Mouse (Mus musculus) MEL (cell line): ENCODE results near the gene Rbfox3. TPM values are rescaled to one million over a fixed set of nuclear protein-coding genes. Genes with fewer than 3 reads are reported as not detected.
A peak's percentile ranks its signal among the peaks of the same experiment; 100 is the strongest.

ENCODE experiments used
- DNase-seq: peaks from one replicate; pipeline ENCODE4 v3.0.0; 2011; ENCODE audit warnings: low read depth, low spot score
- H3K27ac ChIP-seq: 2 replicates; pipeline ENCODE4 v1.5.1; 2012; ENCODE audit warnings: low read depth, mild to moderate bottlenecking, control low read depth, low read length, moderate library complexity; ENCODE audit not compliant: control insufficient read depth
- H3K27me3 ChIP-seq, 2 experiments: fragments of 150-350 bp in 1 of 2; sonication (generic) in 1 of 2; 2 replicates each; pipeline ENCODE4 v1.6.1; 2012; ENCODE audit warnings: low read length in 2 of 2, mild to moderate bottlenecking in 2 of 2, improper control_type of control experiment in 1 of 2, moderate library complexity in 1 of 2; ENCODE audit not compliant: insufficient read depth in 2 of 2, control insufficient read depth in 1 of 2
- H3K36me3 ChIP-seq, 2 experiments: 2 replicates each; pipeline ENCODE4 v1.6.1; 2012 to 2014; ENCODE audit warnings: low read length in 2 of 2, improper control_type of control experiment in 1 of 2, inconsistent platforms in 1 of 2, mild to moderate bottlenecking in 1 of 2; ENCODE audit not compliant: insufficient read depth in 2 of 2, control insufficient read depth in 1 of 2
- H3K4me1 ChIP-seq, 2 experiments: fragments of 150-350 bp in 1 of 2; sonication (generic) in 1 of 2; 2 replicates each; pipeline ENCODE4 v1.6.1; 2012; ENCODE audit warnings: low read length in 2 of 2, improper control_type of control experiment in 1 of 2, mild to moderate bottlenecking in 1 of 2; ENCODE audit not compliant: insufficient read depth in 2 of 2, control insufficient read depth in 1 of 2
- H3K4me3 ChIP-seq, 2 experiments: fragments of 150-350 bp in 1 of 2; sonication (generic) in 1 of 2; 2 replicates each; pipeline ENCODE4 v1.5.1; 2012; ENCODE audit warnings: low read depth in 2 of 2, low read length in 2 of 2, mild to moderate bottlenecking in 2 of 2, moderate library complexity in 2 of 2, control low read depth in 1 of 2, improper control_type of control experiment in 1 of 2; ENCODE audit not compliant: control insufficient read depth in 1 of 2, insufficient read depth in 1 of 2
- H3K79me2 ChIP-seq: 2 replicates; pipeline ENCODE4 v1.6.1; 2012; ENCODE audit warnings: mild to moderate bottlenecking, low read length, moderate library complexity; ENCODE audit not compliant: control insufficient read depth, poor library complexity, insufficient read depth
- H3K9ac ChIP-seq: 2 replicates; pipeline ENCODE4 v1.6.1; 2012; ENCODE audit warnings: low read depth, mild to moderate bottlenecking, control low read depth, low read length, moderate library complexity; ENCODE audit not compliant: control insufficient read depth, poor library complexity, severe bottlenecking
- H3K9me3 ChIP-seq: fragments of 150-350 bp; sonication (generic); replicated peaks from 2 replicates; pipeline ENCODE4 v1.6.1; 2012; ENCODE audit warnings: mild to moderate bottlenecking, low read length, improper control_type of control experiment, moderate library complexity; ENCODE audit not compliant: insufficient read depth
- CTCF ChIP-seq, 3 experiments: IDR thresholded peaks in 2 of 3; conservative IDR thresholded peaks in 1 of 3; 2 replicates each; pipeline ENCODE4 v1.5.1; 2011 to 2012; ENCODE audit warnings: low read length in 3 of 3, low read depth in 2 of 3, mild to moderate bottlenecking in 2 of 3, improper control_type of control experiment in 1 of 3, inconsistent platforms in 1 of 3, mixed read lengths in 1 of 3, moderate library complexity in 1 of 3; ENCODE audit not compliant: control insufficient read depth in 1 of 3, insufficient read depth in 1 of 3, poor library complexity in 1 of 3, severe bottlenecking in 1 of 3
- ELF1 ChIP-seq: IDR thresholded peaks from 2 replicates; pipeline ENCODE4 v1.6.1; 2014; ENCODE audit warnings: low read depth, mild to moderate bottlenecking, inconsistent platforms, low read length, improper control_type of control experiment, moderate library complexity
- ETS1 ChIP-seq: IDR thresholded peaks from 2 replicates; pipeline ENCODE4 v1.6.1; 2012; ENCODE audit warnings: low read depth, mild to moderate bottlenecking, inconsistent platforms, low read length, improper control_type of control experiment, moderate library complexity
- HCFC1 ChIP-seq: IDR thresholded peaks from 2 replicates; pipeline ENCODE4 v1.6.1; 2012; ENCODE audit warnings: low read depth, mild to moderate bottlenecking, inconsistent platforms, low read length, improper control_type of control experiment, moderate library complexity
- KAT2A ChIP-seq: conservative IDR thresholded peaks from 2 replicates; pipeline ENCODE4 v1.6.1; 2012; ENCODE audit warnings: low read depth, low read length, improper control_type of control experiment, inconsistent platforms
- MAX ChIP-seq: IDR thresholded peaks from 2 replicates; pipeline ENCODE4 v1.6.1; 2011; ENCODE audit warnings: low read length, improper control_type of control experiment
- MYB ChIP-seq: IDR thresholded peaks from 2 replicates; pipeline ENCODE4 v1.6.1; 2011; ENCODE audit warnings: mild to moderate bottlenecking, low read depth, low read length, improper control_type of control experiment
- POLR2AphosphoS5 ChIP-seq: IDR thresholded peaks from 2 replicates; pipeline ENCODE4 v1.6.1; 2012; ENCODE audit warnings: low read depth, borderline replicate concordance, mild to moderate bottlenecking, inconsistent platforms, low read length, moderate library complexity, mixed read lengths
- SMC3 ChIP-seq: IDR thresholded peaks from 2 replicates; pipeline ENCODE4 v1.6.1; 2011; ENCODE audit warnings: low read depth, low read length, improper control_type of control experiment
- TCF12 ChIP-seq: IDR thresholded peaks from 2 replicates; pipeline ENCODE4 v1.6.1; 2014; ENCODE audit warnings: low read depth, mild to moderate bottlenecking, inconsistent platforms, low read length, improper control_type of control experiment, moderate library complexity
- ZNF384 ChIP-seq: IDR thresholded peaks from 2 replicates; pipeline ENCODE4 v1.6.1; 2012; ENCODE audit warnings: low read depth, mild to moderate bottlenecking, inconsistent platforms, low read length, improper control_type of control experiment
- polyA plus RNA-seq, 2 experiments: library from polyadenylated mRNA; stranded (reverse) in 1 of 2; unstranded in 1 of 2; fragments of >175 nt in 1 of 2; fragments of >200 nt in 1 of 2; gene quantifications; 2 replicates each; pipeline versions ENCODE4 v1.2.1 to v1.2.4; 2012; ENCODE audit warnings: low replicate concordance in 2 of 2, low read depth in 1 of 2; ENCODE audit not compliant: insufficient read length in 2 of 2, insufficient read depth in 1 of 2, missing spikeins in 1 of 2
- total RNA-seq: library from RNA; depleted of rRNA; stranded (reverse); fragments of 300-350 nt; gene quantifications from 2 replicates; pipeline ENCODE4 v1.2.3, GENCODE M21; 2012

The Rbfox3 gene
- total and polyA plus RNA-seq, 3 experiments: not detected

DNA sequence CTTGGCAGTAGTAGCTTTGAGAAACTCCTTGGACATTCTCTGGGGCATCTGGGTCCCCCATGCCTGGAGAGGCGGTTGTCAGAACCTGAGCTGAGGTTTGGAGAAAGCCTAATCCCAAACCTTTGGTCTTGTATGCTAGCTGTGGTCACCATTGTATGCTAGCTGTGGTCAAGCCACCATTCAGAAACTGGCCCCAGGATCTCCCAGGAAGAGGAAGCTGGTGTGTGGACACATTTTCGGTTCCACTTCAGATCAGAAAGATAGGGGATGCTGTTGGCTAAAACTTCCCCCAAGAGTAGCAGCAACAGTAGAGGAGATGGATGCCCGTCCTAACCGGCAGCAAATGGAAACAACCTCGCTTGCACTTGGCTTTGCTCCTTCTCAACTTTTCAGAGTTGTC lies 337.0 kb downstream of the Rbfox3 start:
- DNase-seq: no peak
- H3K4me3 ChIP-seq: no peak overlapping the region
- no peaks in the 10 kb centered on the region for H3K9me3 ChIP-seq
- H3K9ac ChIP-seq: no peak overlapping the region
- H3K79me2 ChIP-seq: no peaks in the 10 kb centered on the region
- H3K36me3 ChIP-seq: no peaks in the 10 kb centered on the region
- no peak overlapping the region for H3K27ac ChIP-seq
- H3K27me3 ChIP-seq: no peaks in the 10 kb centered on the region
- H3K4me1 ChIP-seq: no peaks in the 10 kb centered on the region
- no peak for TF ChIP-seq TCF12
- no peak for TF ChIP-seq CTCF (IDR thresholded peaks at IDR 0.05 in 2 of 3, conservative IDR thresholded peaks at IDR 0.05 in 1 of 3; ENCODE audit: control insufficient read depth in 1 of 3, insufficient read depth in 1 of 3, low read depth in 2 of 3, low read length in 3 of 3, poor library complexity in 1 of 3, severe bottlenecking in 1 of 3)
- TF ChIP-seq ZNF384: no peak

- no peak for DNase-seq
- Histone ChIP-seq H3K27ac (no peak overlapping the region), H3K4me3 (no peak overlapping the region), H3K36me3 (no peaks in the 10 kb centered on the region), H3K9ac (no peak overlapping the region), H3K79me2 (no peaks in the 10 kb centered on the region), H3K9me3 (no peaks in the 10 kb centered on the region), H3K27me3 (no peaks in the 10 kb centered on the region), H3K4me1 (no peaks in the 10 kb centered on the region)
- TF ChIP-seq ETS1: no peak
- no peak for TF ChIP-seq KAT2A
- TF ChIP-seq SMC3: no peak
- TF ChIP-seq CTCF (IDR thresholded peaks at IDR 0.05 in 2 of 3, conservative IDR thresholded peaks at IDR 0.05 in 1 of 3; ENCODE audit: control insufficient read depth in 1 of 3, insufficient read depth in 1 of 3, low read depth in 2 of 3, low read length in 3 of 3, poor library complexity in 1 of 3, severe bottlenecking in 1 of 3): peak in 2 of 3 experiments; percentile 7 to 44; a peak in 3 of 6 replicates
- no peak for TF ChIP-seq MAX
- TF ChIP-seq MYB: no peak
These were observed 337.8 kb downstream of the Rbfox3 start for GRCm38 (mm10) chr11:118573569-118573968.

DNA sequence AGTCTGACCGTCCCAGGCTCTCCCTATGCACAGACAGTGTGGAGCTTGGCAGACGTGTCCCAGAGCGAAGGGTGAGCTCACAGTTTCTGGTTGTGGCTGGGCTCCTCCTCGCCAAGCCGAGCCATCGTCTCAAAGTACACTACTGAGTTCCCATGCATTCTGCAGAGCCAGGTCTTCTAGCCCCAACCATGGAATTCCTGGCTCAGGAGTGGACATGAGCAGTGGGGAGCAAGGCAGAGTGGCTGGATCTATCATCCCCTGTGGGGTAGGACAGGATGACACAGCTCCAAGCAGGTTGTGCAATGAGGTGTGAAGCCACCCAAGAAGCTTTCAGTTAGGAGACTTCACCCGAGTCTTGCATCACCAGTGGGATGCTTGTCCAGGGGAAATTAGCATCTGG lies 338.4 kb downstream of the Rbfox3 start:
- no peaks in the 10 kb centered on the region for H3K79me2 ChIP-seq
- H3K4me3 ChIP-seq: no peak overlapping the region
- H3K27me3 ChIP-seq: no peaks in the 10 kb centered on the region
- DNase-seq: no peak
- no peaks in the 10 kb centered on the region for H3K4me1 ChIP-seq
- H3K27ac ChIP-seq: no peak overlapping the region
- H3K36me3 ChIP-seq: no peaks in the 10 kb centered on the region
- TF ChIP-seq ELF1 (no peak), POLR2AphosphoS5 (no peak), HCFC1 (no peak)
- TF ChIP-seq, all 39 proteins: peak for 0
- Histone ChIP-seq H3K9me3 (no peaks in the 10 kb centered on the region), H3K9ac (no peak overlapping the region)
